Mouse (Mus musculus) R1 (cell line): ENCODE results near the gene Kdm1a.

ENCODE experiments used
- DNase-seq: peaks from one replicate; pipeline ENCODE4 v3.0.0-alpha.2; 2018; ENCODE audit warnings: low read depth, low spot score

Kdm1a gene

GRCm38 (mm10) chr4:136526412-136526811 is 76.1 kb downstream of the Kdm1a start:
- peak; percentile 57 for DNase-seq

GRCm38 (mm10) chr4:136524309-136524708 is 78.2 kb downstream of the Kdm1a start:
- no peak for DNase-seq

- DNase-seq, result no peak
Observed at GRCm38 (mm10) chr4:136521898-136522297, 80.6 kb downstream of the Kdm1a start.

- no peak for DNase-seq
Observed at GRCm38 (mm10) chr4:136519866-136520265, 82.7 kb downstream of the Kdm1a start.

- DNase-seq, result no peak
Observed at GRCm38 (mm10) chr4:136518576-136518975, 83.9 kb downstream of the Kdm1a start.

GRCm38 (mm10) chr4:136518141-136518540 is 84.4 kb downstream of the Kdm1a start:
- no peak for DNase-seq

- no peak for DNase-seq
Observed at GRCm38 (mm10) chr4:136512905-136513304, 89.6 kb downstream of the Kdm1a start.

GRCm38 (mm10) chr4:136511708-136512107 is 90.8 kb downstream of the Kdm1a start:
- DNase-seq, result no peak

- peak; percentile 25 for DNase-seq
Observed at GRCm38 (mm10) chr4:136509857-136510256, 92.7 kb downstream of the Kdm1a start.

GRCm38 (mm10) chr4:136505426-136506215 is 96.9 kb downstream of the Kdm1a start:
- no peak for DNase-seq
